Mouse (Mus musculus): ENCODE data around the gene 4933430I17Rik. TPM values are rescaled to one million over a fixed set of nuclear protein-coding genes. Genes with fewer than 3 reads are reported as not detected.
"Not testable (repeated sequence)": the region's sequence is repeated elsewhere in the genome, so short reads cannot be mapped to it uniquely, and the experiment has no call there.

Gene 4933430I17Rik
- 0.17 and 0.20 TPM in 2 replicates for polyA plus RNA-seq (2012; rRNA removed)

DNA sequence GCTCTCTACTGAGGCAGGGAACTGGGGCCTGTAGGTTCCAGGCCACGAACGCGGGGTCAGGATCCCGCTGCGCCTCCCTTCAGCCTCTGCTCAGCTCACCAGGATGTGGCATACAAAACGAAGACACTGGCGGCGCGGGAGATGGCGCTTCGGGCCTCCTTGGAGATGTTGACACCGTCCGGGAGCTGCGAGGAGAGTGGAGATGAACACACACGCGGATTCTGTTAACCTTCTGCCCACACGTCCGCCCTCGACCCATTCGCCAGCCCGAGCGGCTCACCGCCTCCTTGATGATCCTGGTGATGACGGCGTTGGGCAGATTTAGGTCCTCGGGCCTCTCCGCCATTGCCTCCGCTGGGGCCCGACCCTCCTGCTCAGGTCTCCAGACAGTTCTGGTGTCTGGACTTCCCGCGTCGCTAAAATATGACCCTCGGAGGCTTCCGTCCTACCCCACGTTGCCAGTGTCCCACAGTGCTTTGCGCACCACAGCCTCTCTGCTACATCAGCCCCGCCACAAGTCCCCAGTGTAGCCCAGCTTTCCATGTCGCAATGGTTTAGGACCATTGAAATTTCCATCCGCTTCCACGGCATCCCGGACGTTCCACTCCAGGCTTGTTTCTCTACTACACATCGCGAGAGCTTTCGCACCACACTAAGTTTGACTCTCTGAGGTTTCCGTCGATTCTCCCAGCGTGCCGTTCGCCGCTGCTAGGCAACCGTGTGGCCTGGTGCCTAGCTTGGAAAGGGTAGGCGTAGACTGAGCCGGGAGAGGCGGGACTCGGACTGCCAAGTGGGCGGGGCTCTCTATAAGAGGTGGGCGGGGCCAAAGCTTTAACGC lies at the start of gene 4933430I17Rik, which contains the start of gene Pole3:
TSS of gene 4933430I17Rik (plus strand) at position 719 of the 838 bp plus-strand sequence.
TSS of gene Pole3 (minus strand) at position 418 of the 838 bp plus-strand sequence.
- Histone ChIP-seq H3K4me1 (ENCODE audit: control insufficient read depth, insufficient read depth, low read length) (no peaks in the 10 kb centered on the region), H3K27ac (ENCODE audit: insufficient read depth, low read depth, low read length) (peak within 1 kb of the TSS; percentile 99), H3K4me3 (ENCODE audit: insufficient read depth, low read depth, low read length) (peak within 1 kb of the TSS; percentile 92), H3K36me3 (ENCODE audit: control insufficient read depth, insufficient read depth, low read length) (no peaks in the 10 kb centered on the region), H3K27me3 (replicated peaks; ENCODE audit: control insufficient read depth, insufficient read depth, low read length) (no peaks in the 10 kb centered on the region)
- TF ChIP-seq CTCF (conservative IDR thresholded peaks at IDR 0.05; ENCODE audit: insufficient read depth, insufficient read length, low read depth, low read length) (no peak), POLR2A (IDR thresholded peaks at IDR 0.05; ENCODE audit: low read depth, low read length) (no peak)
- DNase-seq = peak; percentile 98
- WGBS = under 1% methylated on average over 59 of the region's 59 CpGs

DNA sequence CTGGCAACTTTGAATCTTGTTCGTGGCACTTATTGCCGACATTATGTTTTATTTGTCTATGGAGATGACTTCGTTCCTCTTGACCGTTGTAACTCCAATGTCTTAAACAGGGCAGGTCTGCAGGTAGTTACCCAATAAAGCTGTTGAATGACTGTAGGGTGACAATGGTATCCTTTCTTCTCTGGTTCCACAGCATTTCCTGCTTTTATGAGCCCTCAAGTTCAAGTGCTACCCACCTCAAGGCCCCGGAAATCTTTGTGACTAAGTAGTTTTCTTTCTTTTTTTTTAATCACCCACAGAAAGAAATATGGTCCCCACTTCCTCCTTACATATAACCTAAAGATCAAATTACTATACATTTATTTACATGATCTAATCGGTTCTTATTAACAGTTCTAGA lies 49.4 kb upstream of the 4933430I17Rik start:
- TF ChIP-seq CTCF (conservative IDR thresholded peaks at IDR 0.05; ENCODE audit: insufficient read depth, insufficient read length, low read depth, low read length) (no peak), POLR2A (IDR thresholded peaks at IDR 0.05; ENCODE audit: low read depth, low read length) (no peak)
- no peak for DNase-seq
- Histone ChIP-seq H3K4me1 (ENCODE audit: control insufficient read depth, insufficient read depth, low read length) (peaks cover 17% of the 10 kb centered on the region), H3K36me3 (ENCODE audit: control insufficient read depth, insufficient read depth, low read length) (no peaks in the 10 kb centered on the region), H3K27me3 (replicated peaks; ENCODE audit: control insufficient read depth, insufficient read depth, low read length) (no peaks in the 10 kb centered on the region), H3K27ac (ENCODE audit: insufficient read depth, low read depth, low read length) (no peak overlapping the region), H3K4me3 (ENCODE audit: insufficient read depth, low read depth, low read length) (no peak overlapping the region)
- WGBS = 55% methylated on average over 6 of the region's 6 CpGs

DNA sequence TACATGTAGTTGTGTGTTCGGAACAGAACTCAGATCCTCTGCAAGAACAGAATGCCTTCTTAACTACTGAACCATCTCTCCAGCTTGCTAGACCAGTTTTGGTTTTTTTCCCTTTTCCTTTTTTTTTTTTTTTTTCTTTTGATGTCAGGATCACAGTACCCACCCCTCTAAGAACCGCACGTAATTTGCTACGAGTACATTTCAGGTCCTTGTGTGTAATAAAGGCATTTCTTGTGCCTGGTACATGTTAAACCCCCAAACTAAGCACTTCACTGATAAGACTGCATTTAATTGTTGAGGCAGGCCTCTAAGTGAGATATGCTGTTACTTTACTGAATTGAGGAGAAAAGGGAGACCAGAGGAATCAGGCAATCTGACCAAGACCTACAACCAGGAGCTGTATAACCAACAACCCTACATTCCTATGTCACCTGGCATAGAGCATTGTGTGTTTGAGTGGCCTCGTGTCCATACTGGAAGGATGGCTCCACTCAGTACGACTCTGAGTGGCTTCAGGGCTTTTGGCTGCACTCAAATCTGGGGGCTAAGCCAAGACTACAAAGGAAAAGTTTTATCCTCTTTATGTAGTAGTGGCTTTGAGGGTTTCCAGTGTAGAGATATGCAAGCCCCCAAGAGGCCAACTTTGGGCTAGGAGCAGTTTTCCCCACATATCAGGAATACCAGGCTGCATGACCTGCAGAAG lies 47.5 kb upstream of the 4933430I17Rik start:
- H3K27ac ChIP-seq (ENCODE audit: insufficient read depth, low read depth, low read length) = no peak overlapping the region
- WGBS = 90% methylated on average over 6 of the region's 6 CpGs
- H3K36me3 ChIP-seq (ENCODE audit: control insufficient read depth, insufficient read depth, low read length) = no peaks in the 10 kb centered on the region
- no peak overlapping the region for H3K4me3 ChIP-seq (ENCODE audit: insufficient read depth, low read depth, low read length)
- H3K27me3 ChIP-seq (replicated peaks; ENCODE audit: control insufficient read depth, insufficient read depth, low read length) = no peaks in the 10 kb centered on the region
- DNase-seq = no peak
- TF ChIP-seq POLR2A (IDR thresholded peaks at IDR 0.05; ENCODE audit: low read depth, low read length) (no peak), CTCF (conservative IDR thresholded peaks at IDR 0.05; ENCODE audit: insufficient read depth, insufficient read length, low read depth, low read length) (no peak)
- H3K4me1 ChIP-seq (ENCODE audit: control insufficient read depth, insufficient read depth, low read length) = peaks cover 17% of the 10 kb centered on the region

DNA sequence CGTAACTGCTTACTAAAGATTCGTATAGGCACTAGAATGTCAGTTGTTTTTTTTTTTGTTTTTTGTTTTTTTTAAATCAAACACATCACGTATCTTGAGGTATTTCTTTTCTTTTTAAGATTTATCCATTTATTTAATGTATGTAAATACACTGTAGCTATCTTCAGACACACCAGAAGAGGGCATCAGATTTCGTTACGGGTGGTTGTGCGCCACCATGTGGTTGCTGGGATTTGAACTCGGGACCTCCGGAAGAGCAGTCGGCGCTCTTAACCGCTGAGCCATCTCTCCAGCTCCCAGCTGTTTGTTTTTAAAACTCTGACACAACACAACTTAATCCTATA lies 45.6 kb upstream of the 4933430I17Rik start:
- not testable (repeated sequence) for DNase-seq; H3K36me3 ChIP-seq (ENCODE audit: control insufficient read depth, insufficient read depth, low read length); H3K27me3 ChIP-seq (replicated peaks; ENCODE audit: control insufficient read depth, insufficient read depth, low read length); H3K27ac ChIP-seq (ENCODE audit: insufficient read depth, low read depth, low read length)
- H3K4me3 ChIP-seq (ENCODE audit: insufficient read depth, low read depth, low read length) = peak overlapping the region; percentile 56
- WGBS = 9% methylated on average over 11 of the region's 11 CpGs
- peak; percentile 33 for TF ChIP-seq CTCF (conservative IDR thresholded peaks at IDR 0.05; ENCODE audit: insufficient read depth, insufficient read length, low read depth, low read length)
- H3K4me1 ChIP-seq (ENCODE audit: control insufficient read depth, insufficient read depth, low read length) = peaks cover 17% of the 10 kb centered on the region

DNA sequence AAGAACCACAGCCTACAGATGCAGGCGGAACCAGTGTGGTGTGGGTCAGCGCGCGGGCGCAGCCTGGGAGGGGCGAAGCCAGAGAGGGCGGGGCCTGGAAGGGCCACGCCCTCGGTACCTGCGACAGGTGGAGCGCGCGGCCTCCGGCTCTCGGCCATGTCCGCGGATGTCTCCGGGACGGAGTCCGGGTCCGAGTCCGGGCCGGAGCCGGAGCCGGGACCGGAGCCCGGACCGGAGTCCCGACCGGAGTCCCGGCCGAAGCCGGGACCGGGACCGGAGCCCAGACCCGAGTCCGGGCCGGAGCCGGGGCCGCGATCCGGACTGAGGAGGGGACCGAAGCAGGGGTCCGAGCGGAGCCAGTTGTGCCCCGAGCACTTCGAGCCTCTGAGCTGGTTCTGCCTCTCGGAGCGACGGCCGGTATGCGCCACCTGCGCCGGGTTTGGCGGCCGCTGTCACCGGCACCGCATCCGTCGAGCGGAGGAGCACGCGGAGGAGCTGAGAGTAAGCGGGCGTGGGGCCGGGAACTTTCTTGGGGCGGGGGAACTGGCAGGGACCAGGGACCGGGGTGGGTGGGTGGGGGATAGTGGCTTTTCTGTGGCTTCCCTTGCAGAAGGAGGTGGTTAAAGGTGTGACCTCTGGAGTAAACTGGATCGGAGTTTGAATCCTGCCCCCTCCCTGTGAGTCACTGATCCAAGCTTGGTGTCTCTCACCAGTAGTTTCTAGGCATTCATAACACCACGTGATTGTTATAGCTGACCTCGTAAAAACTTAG lies 45.0 kb upstream of the 4933430I17Rik start, which contains the start of gene Bspry:
TSS of gene Bspry (plus strand) at position 117 of the 772 bp plus-strand sequence.
- Histone ChIP-seq H3K36me3 (ENCODE audit: control insufficient read depth, insufficient read depth, low read length) (no peaks in the 10 kb centered on the region), H3K4me1 (ENCODE audit: control insufficient read depth, insufficient read depth, low read length) (peaks cover 17% of the 10 kb centered on the region), H3K27ac (ENCODE audit: insufficient read depth, low read depth, low read length) (peak within 1 kb of the TSS; percentile 48; the same call in 1 of the 2 replicates), H3K27me3 (replicated peaks; ENCODE audit: control insufficient read depth, insufficient read depth, low read length) (no peaks in the 10 kb centered on the region), H3K4me3 (ENCODE audit: insufficient read depth, low read depth, low read length) (peak within 1 kb of the TSS; percentile 56)
- TF ChIP-seq POLR2A (IDR thresholded peaks at IDR 0.05; ENCODE audit: low read depth, low read length) = no peak
- no peak for TF ChIP-seq CTCF (conservative IDR thresholded peaks at IDR 0.05; ENCODE audit: insufficient read depth, insufficient read length, low read depth, low read length)
- 2% methylated on average over 71 of the region's 71 CpGs for WGBS
- peak; percentile 87 for DNase-seq

DNA sequence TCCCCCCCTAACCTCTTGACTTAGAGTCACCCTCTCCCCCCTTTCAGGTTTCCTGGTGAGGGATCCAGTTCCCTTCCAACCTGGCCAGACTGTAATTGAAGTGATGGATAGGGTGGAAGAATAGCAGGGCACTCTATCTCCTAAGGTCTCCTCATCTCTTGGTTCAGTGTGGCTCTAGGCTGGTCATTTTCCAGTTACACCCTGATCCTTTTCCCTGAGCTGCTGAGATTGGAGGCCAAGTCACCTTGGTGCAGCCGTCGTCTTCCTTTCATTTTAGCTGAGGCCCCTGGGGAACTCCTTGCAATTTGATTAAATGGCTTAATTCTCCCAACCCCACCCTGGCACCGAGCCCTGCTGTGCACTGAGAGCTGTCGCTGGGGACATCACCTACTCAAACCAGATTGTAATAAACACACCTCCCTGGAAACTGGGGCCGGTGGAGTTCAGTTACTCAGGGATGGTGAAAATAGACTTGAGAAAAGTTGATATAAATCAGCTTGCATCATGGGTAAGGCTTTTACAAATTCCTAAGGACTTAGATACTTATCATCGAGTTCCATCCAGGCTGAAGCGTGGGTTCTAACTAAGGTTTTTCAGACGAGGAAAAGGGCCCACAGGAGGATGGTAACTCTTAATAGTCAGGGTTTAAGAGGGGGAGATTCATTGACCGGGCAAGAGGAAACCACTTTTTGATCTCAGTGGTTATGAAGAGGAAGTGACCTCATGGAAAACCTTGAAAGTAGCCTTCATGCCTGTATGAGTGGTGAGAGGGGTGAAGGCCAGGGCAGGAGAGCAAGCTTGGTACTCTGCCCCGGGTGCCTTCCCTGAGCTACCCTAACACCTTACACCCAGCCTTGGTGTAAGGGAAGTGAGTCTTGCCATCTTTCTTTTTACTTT lies 44.2 kb upstream of the 4933430I17Rik start:
- WGBS = 25% methylated on average over 10 of the region's 10 CpGs
- Histone ChIP-seq H3K36me3 (ENCODE audit: control insufficient read depth, insufficient read depth, low read length) (no peaks in the 10 kb centered on the region), H3K4me3 (ENCODE audit: insufficient read depth, low read depth, low read length) (peak overlapping the region; percentile 3), H3K27me3 (replicated peaks; ENCODE audit: control insufficient read depth, insufficient read depth, low read length) (no peaks in the 10 kb centered on the region), H3K27ac (ENCODE audit: insufficient read depth, low read depth, low read length) (peak overlapping the region; percentile 48; the same call in 1 of the 2 replicates), H3K4me1 (ENCODE audit: control insufficient read depth, insufficient read depth, low read length) (peaks cover 11% of the 10 kb centered on the region; the same call in 1 of the 2 replicates)
- DNase-seq = peak; percentile 50
- TF ChIP-seq POLR2A (IDR thresholded peaks at IDR 0.05; ENCODE audit: low read depth, low read length) (no peak), CTCF (conservative IDR thresholded peaks at IDR 0.05; ENCODE audit: insufficient read depth, insufficient read length, low read depth, low read length) (no peak)
